Comparison of ENCODE assay signal across 15 mouse cellular contexts in the genomic region with DNA sequence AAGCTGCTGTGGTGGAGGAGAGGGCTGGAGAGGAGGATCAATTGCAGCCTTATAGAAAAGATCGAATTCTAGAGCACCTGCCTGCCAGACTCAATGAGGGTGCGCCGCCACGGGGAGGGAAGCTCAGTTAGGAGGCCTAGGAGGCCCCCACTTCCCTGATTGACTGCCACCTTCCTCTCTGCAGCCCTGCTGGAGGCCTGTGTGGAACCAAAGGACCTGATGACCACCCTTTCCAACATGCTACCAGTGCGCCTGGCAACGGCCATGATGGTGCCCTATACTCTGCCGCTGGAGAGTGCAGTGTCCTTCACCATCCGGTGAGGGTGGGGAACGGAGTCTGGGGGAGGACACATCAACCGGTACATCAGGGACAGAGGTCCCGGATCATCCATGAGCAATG. TPM values are rescaled to one million over a fixed set of nuclear protein-coding genes. Genes with fewer than 3 reads are reported as not detected.
DNase-seq lines count a peak whose midpoint lies in the region; TF ChIP-seq lines count a peak whose summit lies in the region.
"Had no signal": no experiment of that assay in that cellular context is flagged by ENCODE, and none has a peak within 500 bp of the region (broad histone marks: within the 10 kb centered on the region; RNA-seq: fewer than 3 reads in every experiment).

No protein-coding gene starts in this region.

- peaks cover 17% of the 10 kb centered on the region for H3K36me3 ChIP-seq in E14TG2a.4 (ENCODE audit: insufficient read depth, low read length)
- H3K36me3 ChIP-seq: embryonic facial prominence, embryonic 12.5 days had no signal

- H3K27me3 ChIP-seq in E14TG2a.4 (ENCODE audit: insufficient read depth, low read length) = peaks cover 56% of the 10 kb centered on the region
- H3K27me3 ChIP-seq: CH12.LX had no signal

- peak overlapping the region; percentile 74 for H3K4me3 ChIP-seq in E14TG2a.4 (replicated peaks; ENCODE audit: low read length)
- H3K4me3 ChIP-seq: embryonic facial prominence, embryonic 12.5 days; heart, embryonic 13.5 days; kidney, embryonic 15.5 days; liver, embryonic 12.5 days; midbrain, embryonic 13.5 days had no signal

- peaks cover 83% of the 10 kb centered on the region for H3K4me1 ChIP-seq in E14TG2a.4 (replicated peaks; ENCODE audit: low read depth, low read length)

- TF ChIP-seq CTCF in E14TG2a.4 (conservative IDR thresholded peaks at IDR 0.05; ENCODE audit: low read length) = no peak; the same call in 1 of the 2 replicates

- DNase-seq in adrenal gland, adult 8-10 months = peak; percentile 24
- DNase-seq in adrenal gland, postnatal 25 days = no peak
- DNase-seq in cerebellum, postnatal 36 days = peak; percentile 42 to 44
- DNase-seq in cerebellum, postnatal 14 days = no peak
- peak; percentile 14 for DNase-seq in heart, postnatal 4 days
- no peak for DNase-seq in heart, adult 9 months (ENCODE audit: low spot score in 2 of 2)
- DNase-seq: right cerebral cortex, postnatal 14 days had no signal

- H3K9me3 ChIP-seq in E14TG2a.4 (ENCODE audit: low read length) = no peaks in the 10 kb centered on the region
- H3K9me3 ChIP-seq: embryonic facial prominence, embryonic 12.5 days; G1E; heart, embryonic 13.5 days; kidney, embryonic 15.5 days; liver, embryonic 12.5 days; midbrain, embryonic 13.5 days had no signal

RNA-seq across cellular contexts. Expression of a gene that starts 2.2 kb away (rescaled TPM):
- total RNA-seq in adrenal gland, adult 8-10 months (2022) = 10 to 100 TPM; 11.7 to 21.1 (median 18.7) TPM
- total RNA-seq in adrenal gland, postnatal 25 days (2021) = 9.9 and 13.5 TPM in 2 replicates
- 10 to 100 TPM; 17.6 to 20.1 TPM for total RNA-seq in heart, postnatal 4 days (2021)
- total RNA-seq: CH12.LX had no signal

RNA-seq across cellular contexts. Expression of a gene that starts 3.7 kb away (rescaled TPM):
- 100 to 1,000 TPM; 256 to 532 (median 452) TPM for total RNA-seq in adrenal gland, adult 8-10 months (2022)
- total RNA-seq in adrenal gland, postnatal 25 days (2021) = 538 and 617 TPM in 2 replicates
- 100 to 1,000 TPM; 118 to 127 TPM for total RNA-seq in heart, postnatal 4 days (2021)

RNA-seq across cellular contexts. Expression of a gene that starts 8.5 kb away (rescaled TPM):
- 100 to 1,000 TPM; 323 to 455 (median 409) TPM for total RNA-seq in adrenal gland, adult 8-10 months (2022)
- 287 and 310 TPM in 2 replicates for total RNA-seq in adrenal gland, postnatal 25 days (2021)
- 100 to 1,000 TPM; 229 to 230 TPM for total RNA-seq in heart, postnatal 4 days (2021)

RNA-seq across cellular contexts. Expression of a gene that starts 11.5 kb away (rescaled TPM):
- 1,000 to 10,000 TPM in 3 of 4 experiments, 100 to 1,000 TPM in 1; 998 to 1,129 (median 1,024) TPM for total RNA-seq in adrenal gland, adult 8-10 months (2022)
- total RNA-seq in adrenal gland, postnatal 25 days (2021) = 917 and 919 TPM in 2 replicates
- 1,000 to 10,000 TPM; 1,146 to 1,184 TPM for total RNA-seq in heart, postnatal 4 days (2021)

RNA-seq across cellular contexts. Expression of a gene that starts 14.8 kb away (rescaled TPM):
- 1 to 10 TPM; 1.0 to 2.3 (median 1.4) TPM for total RNA-seq in adrenal gland, adult 8-10 months (2022)
- total RNA-seq in adrenal gland, postnatal 25 days (2021) = 3.0 and 3.3 TPM in 2 replicates
- total RNA-seq in heart, postnatal 4 days (2021) = 1 to 10 TPM; 5.9 to 6.4 TPM

Comparison
In these comparisons a context has a peak if more than half of its experiments do, and no peak if none do; other contexts are left out.
1. DNase-seq: peak in adrenal gland, adult 8-10 months (single experiment), cerebellum, postnatal 36 days (2 of 2) and heart, postnatal 4 days (single experiment); none in adrenal gland, postnatal 25 days (single experiment), cerebellum, postnatal 14 days (0 of 2) and heart, adult 9 months (0 of 2).